Mouse (Mus musculus): ENCODE data around the gene Tstd2. TPM values are rescaled to one million over a fixed set of nuclear protein-coding genes. Genes with fewer than 3 reads are reported as not detected.

The Tstd2 gene
- polyA plus RNA-seq, 1 experiment: 12.6 TPM

GRCm38 (mm10) chr4:46073736-46074135 is 64.8 kb downstream of the Tstd2 start:
- no peak for TF ChIP-seq GATA1 (IDR thresholded peaks at IDR 0.05; ENCODE audit: low read length)

GRCm38 (mm10) chr4:46072631-46073030 is 65.9 kb downstream of the Tstd2 start:
- TF ChIP-seq GATA1 (IDR thresholded peaks at IDR 0.05; ENCODE audit: low read length): no peak

GRCm38 (mm10) chr4:46069851-46070482 is 68.5 kb downstream of the Tstd2 start:
- no peak for TF ChIP-seq GATA1 (IDR thresholded peaks at IDR 0.05; ENCODE audit: low read length)

GRCm38 (mm10) chr4:46068573-46068972 is 69.9 kb downstream of the Tstd2 start:
- TF ChIP-seq GATA1 (IDR thresholded peaks at IDR 0.05; ENCODE audit: low read length): no peak

GRCm38 (mm10) chr4:46068060-46068459 is 70.4 kb downstream of the Tstd2 start:
- no peak for TF ChIP-seq GATA1 (IDR thresholded peaks at IDR 0.05; ENCODE audit: low read length)

GRCm38 (mm10) chr4:46065695-46066340 is 72.7 kb downstream of the Tstd2 start:
- no peak for TF ChIP-seq GATA1 (IDR thresholded peaks at IDR 0.05; ENCODE audit: low read length)

- TF ChIP-seq GATA1 (IDR thresholded peaks at IDR 0.05; ENCODE audit: low read length): no peak
Measured at GRCm38 (mm10) chr4:46064961-46065360, 73.5 kb downstream of the Tstd2 start.

Other genes with a start within 250 kb of the Tstd2 start
- gene Ccdc180, start 248.4 kb downstream of the Tstd2 start, polyA plus RNA-seq (2012): not detected in 2 replicates
- gene Tdrd7, start 173.4 kb downstream of the Tstd2 start, polyA plus RNA-seq (2012): 0.24 and 0.26 TPM in 2 replicates
- 1.5 and 2.1 TPM in 2 replicates for gene Tmod1, start 99.8 kb downstream of the Tstd2 start, polyA plus RNA-seq (2012)
- 15.7 and 22.5 TPM in 2 replicates for gene Ncbp1, start 81 bp downstream of the Tstd2 start, polyA plus RNA-seq (2012)
- gene Xpa, start 57.6 kb upstream of the Tstd2 start, polyA plus RNA-seq (2012): 16.7 and 29.1 TPM in 2 replicates
- not detected in 2 replicates for gene Foxe1, start 204.9 kb upstream of the Tstd2 start, polyA plus RNA-seq (2012)

All from G1E-ER4 (cell line).